Mouse (Mus musculus) large intestine, adult 2 months (tissue): Measurements from ENCODE around the gene Dkkl1. TPM values are rescaled to one million over a fixed set of nuclear protein-coding genes. Genes with fewer than 3 reads are reported as not detected.

Source experiments
- polyA plus RNA-seq: library from polyadenylated mRNA; depleted of rRNA; stranded (reverse); fragments of >200 nt; gene quantifications from 2 replicates; pipeline ENCODE4 v1.2.3, GENCODE M21; 2012; rRNA removed

The Dkkl1 gene
- polyA plus RNA-seq, 1 experiment, result 0.47 TPM

Other genes starting within 250 kb of the Dkkl1 start
- 4.2 and 5.9 TPM in 2 replicates for gene Cpt1c, start 237.3 kb downstream of the Dkkl1 start, polyA plus RNA-seq
- 167 and 188 TPM in 2 replicates for gene Prmt1, start 225.6 kb downstream of the Dkkl1 start, polyA plus RNA-seq
- 107 and 110 TPM in 2 replicates for gene Irf3, start 214.5 kb downstream of the Dkkl1 start, polyA plus RNA-seq
- 20.8 and 23.3 TPM in 2 replicates for gene Bcl2l12, start 213.4 kb downstream of the Dkkl1 start, polyA plus RNA-seq
- gene Scaf1, start 195.8 kb downstream of the Dkkl1 start, polyA plus RNA-seq, result 32.3 and 44.7 TPM in 2 replicates
- 112 and 124 TPM in 2 replicates for gene Rras, start 194.2 kb downstream of the Dkkl1 start, polyA plus RNA-seq
- gene Prr12, start 159.3 kb downstream of the Dkkl1 start, polyA plus RNA-seq, result 5.4 and 6.2 TPM in 2 replicates
- gene Nosip, start 149.7 kb downstream of the Dkkl1 start, polyA plus RNA-seq, result 52.4 and 66.9 TPM in 2 replicates
- 77.3 and 92.5 TPM in 2 replicates for gene Prrg2, start 149.5 kb downstream of the Dkkl1 start, polyA plus RNA-seq
- 44.3 and 48.6 TPM in 2 replicates for gene Rcn3, start 119.9 kb downstream of the Dkkl1 start, polyA plus RNA-seq
- gene Fcgrt, start 108.3 kb downstream of the Dkkl1 start, polyA plus RNA-seq, result 75.3 and 85.1 TPM in 2 replicates
- 407 and 500 TPM in 2 replicates for gene Rps11, start 87.7 kb downstream of the Dkkl1 start, polyA plus RNA-seq
- gene Rpl13a, start 83.4 kb downstream of the Dkkl1 start, polyA plus RNA-seq, result 2,093 and 2,372 TPM in 2 replicates
- gene Gm45713, start 75.9 kb downstream of the Dkkl1 start, polyA plus RNA-seq, result 0.78 and 1.1 TPM in 2 replicates
- gene Flt3l, start 75.7 kb downstream of the Dkkl1 start, polyA plus RNA-seq, result 30.5 and 38.2 TPM in 2 replicates
- 62.5 and 65.5 TPM in 2 replicates for gene Pih1d1, start 57.8 kb downstream of the Dkkl1 start, polyA plus RNA-seq
- 152 and 159 TPM in 2 replicates for gene Aldh16a1, start 57.6 kb downstream of the Dkkl1 start, polyA plus RNA-seq
- 0.07 and 0.11 TPM in 2 replicates for gene Slc17a7, start 48.2 kb downstream of the Dkkl1 start, polyA plus RNA-seq
- gene Gfy, start 32.6 kb downstream of the Dkkl1 start, polyA plus RNA-seq, result not detected in 2 replicates
- gene Pth2, start 31.2 kb downstream of the Dkkl1 start, polyA plus RNA-seq, result not detected in 2 replicates
- 0.09 TPM in 1 of 2 replicates, not detected in the other for gene Ccdc155, start 7.3 kb downstream of the Dkkl1 start, polyA plus RNA-seq
- gene Tead2, start 3.6 kb upstream of the Dkkl1 start, polyA plus RNA-seq, result 8.9 and 11.4 TPM in 2 replicates
- gene Cd37, start 27.0 kb upstream of the Dkkl1 start, polyA plus RNA-seq, result 57.3 and 66.8 TPM in 2 replicates
- not detected in 2 replicates for gene Slc6a16, start 28.9 kb upstream of the Dkkl1 start, polyA plus RNA-seq
- gene Slc6a21, start 65.4 kb upstream of the Dkkl1 start, polyA plus RNA-seq, result not detected in 2 replicates
- gene Trpm4, start 121.6 kb upstream of the Dkkl1 start, polyA plus RNA-seq, result 182 and 185 TPM in 2 replicates
- gene Hrc, start 123.1 kb upstream of the Dkkl1 start, polyA plus RNA-seq, result 0.40 and 0.67 TPM in 2 replicates
- gene Ppfia3, start 154.9 kb upstream of the Dkkl1 start, polyA plus RNA-seq, result 47.1 and 70.3 TPM in 2 replicates
- 4.5 and 7.9 TPM in 2 replicates for gene Lin7b, start 158.4 kb upstream of the Dkkl1 start, polyA plus RNA-seq
- gene Snrnp70, start 183.6 kb upstream of the Dkkl1 start, polyA plus RNA-seq, result 102 and 165 TPM in 2 replicates
- 0.06 TPM in 1 of 2 replicates, not detected in the other for gene Kcna7, start 193.5 kb upstream of the Dkkl1 start, polyA plus RNA-seq
- 0.10 and 0.16 TPM in 2 replicates for gene Ntf5, start 201.5 kb upstream of the Dkkl1 start, polyA plus RNA-seq
- not detected in 2 replicates for gene Lhb, start 208.7 kb upstream of the Dkkl1 start, polyA plus RNA-seq
- gene Gys1, start 222.7 kb upstream of the Dkkl1 start, polyA plus RNA-seq, result 11.2 and 14.7 TPM in 2 replicates
- gene Ruvbl2, start 225.9 kb upstream of the Dkkl1 start, polyA plus RNA-seq, result 70.5 and 70.6 TPM in 2 replicates
- gene Ftl1, start 247.7 kb upstream of the Dkkl1 start, polyA plus RNA-seq, result 1,842 and 2,045 TPM in 2 replicates